Mouse (Mus musculus): ENCODE measurements around the gene Tmed5. TPM values are rescaled to one million over a fixed set of nuclear protein-coding genes. Genes with fewer than 3 reads are reported as not detected.
A peak's percentile ranks its signal among the peaks of the same experiment; 100 is the strongest.
"Not testable (repeated sequence)": the region's sequence is repeated elsewhere in the genome, so short reads cannot be mapped to it uniquely, and the experiment has no call there.

Gene Tmed5
- 72.4 and 82.3 TPM in 2 replicates for polyA plus RNA-seq (2015; fragmentation: Nextera tagmentation; extraction: Ambion mirVana)

DNA sequence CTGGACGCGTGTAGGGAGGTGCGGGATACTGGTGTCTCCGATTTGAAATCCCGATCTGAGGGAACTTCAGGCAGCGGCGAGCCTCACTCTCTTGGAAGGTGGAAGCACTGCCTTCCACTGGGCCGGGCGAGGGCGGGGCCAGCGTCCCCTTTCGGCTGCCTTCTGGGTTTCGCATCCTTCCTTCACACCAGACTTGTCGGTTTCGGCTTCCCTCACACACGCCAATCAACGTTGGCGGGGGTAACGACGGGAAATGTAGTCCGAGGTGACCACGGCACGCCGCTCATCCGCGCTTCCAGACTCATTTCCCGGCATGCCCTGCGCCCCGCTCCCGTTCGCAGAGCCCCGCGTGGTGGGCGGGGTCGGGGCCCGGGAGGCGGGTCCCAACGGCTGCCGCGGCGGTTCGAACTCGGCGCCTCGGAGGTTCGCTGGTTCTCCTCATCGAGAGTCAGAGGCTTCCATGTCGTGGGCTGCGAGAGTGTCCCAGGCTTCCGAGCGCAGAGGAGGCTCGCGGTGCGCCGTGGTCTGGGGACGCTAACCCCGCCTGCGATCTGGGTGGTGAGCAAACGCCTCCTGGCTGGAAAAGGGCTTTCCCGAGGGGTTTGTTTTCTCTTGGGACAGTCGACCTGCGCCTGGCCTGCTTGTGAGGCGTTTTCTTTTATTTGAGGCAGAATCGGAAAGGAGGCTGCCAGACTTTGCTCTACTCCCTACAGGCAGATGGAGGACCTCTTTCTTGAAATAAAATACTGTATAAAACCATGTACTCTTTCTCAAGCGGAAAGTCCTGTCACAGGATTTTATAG is at the start of gene Tmed5, which contains the start of gene Ccdc18:
Gene Tmed5 (minus strand): TSS at position 180 of the 803 bp plus-strand sequence.
Gene Ccdc18 (plus strand): TSS at position 435 of the 803 bp plus-strand sequence.
- DNase-seq (ENCODE audit: low spot score), result peak; percentile 99

DNA sequence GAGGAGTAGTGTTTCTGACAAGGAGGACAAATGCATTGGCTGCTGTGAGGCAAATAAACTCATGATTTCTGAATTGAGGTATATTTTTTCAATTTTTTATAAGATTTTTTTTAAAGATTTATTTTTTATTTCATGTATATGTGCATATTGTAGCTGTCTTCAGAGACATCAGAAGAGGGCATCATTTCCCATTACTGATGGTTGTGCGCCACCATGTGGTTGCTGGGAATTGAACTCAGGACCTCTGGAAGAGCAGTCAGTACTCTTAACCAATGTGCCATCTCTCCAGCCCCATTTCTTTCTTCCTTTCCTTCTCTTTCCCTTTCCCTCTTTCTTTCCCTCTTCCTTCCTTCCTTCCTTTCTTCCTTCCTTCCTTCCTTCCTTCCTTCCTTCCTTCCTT is 31.3 kb upstream of the Tmed5 start:
- DNase-seq (ENCODE audit: low spot score), result peak; percentile 59

DNA sequence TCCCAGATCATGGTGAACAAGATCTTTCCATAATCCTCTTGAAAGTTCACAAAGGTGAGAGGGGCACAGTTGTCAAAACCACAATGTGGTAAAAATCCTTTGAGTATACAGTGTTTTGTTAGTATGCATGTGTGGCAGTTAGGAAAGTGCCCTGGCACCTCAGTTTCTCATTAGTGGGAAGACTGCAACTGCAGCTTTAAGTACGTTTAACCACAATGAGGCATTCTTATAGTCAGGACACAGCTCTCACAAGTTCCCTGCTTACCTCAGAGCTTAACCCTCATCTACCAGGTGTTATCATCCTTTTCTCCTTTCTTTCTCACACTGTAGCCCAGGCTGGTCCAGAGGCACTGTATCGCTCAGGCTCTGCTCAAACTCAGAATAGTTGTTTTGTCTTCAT is 28.4 kb upstream of the Tmed5 start:
- peak; percentile 54 for DNase-seq (ENCODE audit: low spot score)

DNA sequence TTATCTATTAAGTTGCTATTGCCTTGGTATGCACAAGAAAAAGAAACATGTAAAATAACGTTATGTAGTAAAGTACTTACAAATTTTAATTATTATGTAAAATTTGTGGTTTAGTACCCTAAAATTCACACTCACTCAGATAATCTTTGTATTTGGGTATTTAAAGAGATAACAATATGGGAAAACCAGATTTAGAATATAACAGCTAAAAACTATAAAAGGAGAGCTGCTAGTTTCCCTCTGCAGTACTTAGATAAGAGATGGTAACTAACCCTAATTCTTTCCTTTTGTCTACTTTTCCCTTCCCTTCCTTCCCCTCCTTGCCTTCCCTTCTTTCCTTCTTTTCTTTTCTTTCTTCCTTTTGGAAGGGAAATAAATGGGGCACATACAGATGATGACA is 20.2 kb upstream of the Tmed5 start:
- DNase-seq (ENCODE audit: low spot score), result no peak

DNA sequence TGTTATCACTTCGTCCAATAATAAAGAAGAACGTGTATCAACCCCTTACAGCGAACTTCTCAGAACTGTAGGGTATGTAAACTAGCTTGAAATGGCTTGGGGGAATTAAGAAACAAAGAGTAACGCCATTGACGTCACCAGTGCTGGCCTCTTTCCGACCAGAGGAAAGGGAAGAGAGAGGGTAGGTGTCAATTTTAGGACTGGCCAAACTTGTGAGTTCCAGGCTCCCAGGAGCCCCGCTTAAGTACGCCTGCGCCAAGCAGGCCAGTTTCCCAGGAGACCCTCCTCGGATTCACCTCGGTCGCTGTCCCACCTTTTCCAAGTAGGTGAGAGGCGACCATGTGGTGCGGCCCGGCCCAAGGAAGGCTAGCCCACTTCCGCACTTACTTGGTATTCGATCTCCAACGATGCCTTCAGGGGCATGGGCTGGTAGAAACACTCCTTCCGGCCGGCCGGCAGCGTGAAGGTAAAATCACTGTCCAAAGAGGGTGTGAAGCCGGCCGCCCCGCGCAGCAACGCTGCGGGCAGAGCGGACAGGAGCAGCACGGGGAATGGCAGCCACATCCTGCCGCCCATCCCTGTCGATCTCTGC is 475 bp downstream of the Tmed5 start:
- DNase-seq (ENCODE audit: low spot score), result no peak

DNA sequence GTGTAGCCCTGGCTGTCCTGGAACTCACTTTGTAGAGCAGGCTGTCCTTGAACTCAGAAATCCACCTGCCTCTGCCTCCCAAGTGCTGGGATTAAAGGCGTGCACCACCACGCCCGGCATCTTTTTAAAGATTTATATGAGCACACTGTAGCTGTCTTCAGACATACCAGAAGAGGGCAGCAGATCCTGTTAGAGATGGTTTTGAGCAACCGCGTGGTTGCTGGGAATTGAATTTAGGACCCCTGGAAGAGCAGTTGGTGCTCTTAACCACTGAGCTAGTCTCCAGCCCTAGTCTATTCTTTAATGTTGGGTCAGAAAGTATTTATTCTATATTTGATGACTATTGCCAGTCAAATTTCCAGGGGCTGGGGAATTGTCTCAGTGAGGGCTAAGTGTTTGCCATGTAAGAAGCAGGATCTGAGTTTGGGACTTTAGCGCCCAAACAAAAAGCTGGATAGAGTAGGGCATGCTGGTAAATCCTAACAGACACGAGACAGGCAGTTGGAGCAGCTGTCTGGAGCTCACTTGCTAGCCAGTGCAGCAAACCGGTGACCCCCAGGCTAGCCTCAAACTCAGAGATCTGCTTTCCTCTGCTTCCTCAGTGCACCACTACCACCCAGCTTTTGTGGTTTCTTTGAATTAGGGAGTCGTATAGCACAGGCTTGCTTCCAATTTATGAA is 12.1 kb downstream of the Tmed5 start:
- no peak for DNase-seq (ENCODE audit: low spot score)

DNA sequence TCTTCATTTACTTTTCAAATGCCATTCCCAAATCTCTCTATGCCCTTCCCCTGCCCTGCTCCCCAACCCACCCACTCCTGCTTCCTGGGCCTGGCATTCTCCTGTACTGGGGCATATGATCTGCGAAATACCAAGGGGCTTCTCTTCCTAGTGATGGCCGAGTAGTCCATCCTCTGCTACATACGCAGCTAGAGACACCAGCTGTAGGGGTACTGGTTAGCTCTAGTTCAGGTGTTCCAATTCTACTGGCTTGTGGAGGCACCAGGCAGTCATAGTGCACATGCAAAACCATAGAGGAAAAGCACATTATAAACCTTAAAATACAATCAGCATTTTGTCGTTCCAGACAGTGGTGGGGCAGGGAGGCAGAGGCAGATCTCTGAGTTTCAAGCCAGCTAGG is 14.7 kb downstream of the Tmed5 start:
- DNase-seq (ENCODE audit: low spot score), result no peak

DNA sequence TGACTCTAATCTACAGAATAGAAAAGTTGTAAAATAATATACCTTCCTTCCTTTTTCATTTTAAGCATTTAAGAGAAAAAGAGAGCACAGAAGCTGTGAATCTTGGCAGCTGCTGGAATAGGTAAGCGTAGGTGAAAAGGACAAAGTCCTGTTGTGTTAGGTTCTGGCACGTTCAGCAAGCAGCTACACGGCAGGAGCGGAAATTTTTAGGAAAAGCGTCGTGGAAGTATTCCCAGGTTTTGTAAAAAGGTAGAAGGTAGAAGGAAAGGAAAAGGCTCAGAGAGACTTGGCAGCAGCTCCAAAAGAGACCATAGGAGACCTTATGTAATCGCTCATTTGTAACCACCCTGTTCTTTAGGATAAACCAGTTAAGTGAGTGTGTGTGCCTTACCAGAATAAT is 23.1 kb downstream of the Tmed5 start:
- DNase-seq (ENCODE audit: low spot score), result no peak

DNA sequence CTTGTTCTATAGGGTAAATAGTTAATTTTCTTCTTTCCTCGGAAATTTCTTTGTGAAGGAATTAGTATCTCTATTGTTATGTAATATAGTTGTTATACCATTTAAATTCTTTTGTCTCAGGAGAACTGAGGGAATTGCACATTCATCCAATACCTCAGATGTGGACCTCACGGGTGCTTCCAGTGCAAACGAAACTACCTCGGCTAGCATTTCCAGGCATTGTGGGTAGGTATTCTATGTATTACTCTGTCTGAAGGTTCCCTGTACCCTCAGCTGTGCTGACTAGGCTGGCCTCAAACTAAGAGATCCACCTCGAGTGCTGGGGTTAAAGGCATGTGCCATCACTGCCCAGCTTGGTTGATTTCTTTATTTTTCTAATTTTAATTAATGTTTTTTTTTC is 28.1 kb downstream of the Tmed5 start:
- no peak for DNase-seq (ENCODE audit: low spot score)

DNA sequence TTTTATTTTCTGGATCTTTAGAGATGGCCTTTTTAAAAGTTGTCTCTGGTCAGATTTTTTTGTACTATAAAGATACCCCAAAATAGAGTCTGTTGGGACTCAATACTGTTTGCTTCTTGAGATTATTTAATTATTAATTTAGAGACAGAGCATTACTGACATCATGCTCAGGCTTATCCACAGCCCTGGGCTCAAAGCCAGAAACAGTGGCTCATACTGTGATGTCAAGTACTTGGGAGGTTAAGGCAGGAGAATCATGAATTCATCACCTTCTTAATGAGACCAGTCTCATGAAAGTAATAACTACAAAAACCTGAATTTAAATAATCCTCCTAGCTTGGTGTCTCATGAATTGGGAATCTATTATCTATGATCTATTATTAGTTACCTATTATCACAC is 32.2 kb downstream of the Tmed5 start:
- DNase-seq (ENCODE audit: low spot score), result no peak

DNA sequence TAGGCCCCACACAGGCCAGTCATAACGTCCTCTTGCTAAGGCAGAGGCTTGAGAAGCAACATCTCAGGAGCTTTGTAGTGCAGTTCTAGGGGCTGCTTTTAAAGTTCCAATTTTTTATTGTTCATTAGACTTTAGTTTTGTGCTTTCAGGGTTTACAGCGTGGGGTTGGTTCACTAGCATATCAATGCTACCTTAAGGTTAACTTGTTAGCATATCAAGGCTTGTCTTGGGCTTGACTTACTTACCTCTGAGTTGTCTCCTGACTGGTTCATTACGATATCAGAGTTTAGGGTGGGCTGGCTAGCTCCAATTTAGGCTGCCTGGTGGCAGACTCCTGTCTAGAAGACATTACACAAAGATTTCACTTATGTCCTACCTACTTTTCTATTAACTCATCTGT is 34.7 kb downstream of the Tmed5 start:
- DNase-seq (ENCODE audit: low spot score), result no peak

DNA sequence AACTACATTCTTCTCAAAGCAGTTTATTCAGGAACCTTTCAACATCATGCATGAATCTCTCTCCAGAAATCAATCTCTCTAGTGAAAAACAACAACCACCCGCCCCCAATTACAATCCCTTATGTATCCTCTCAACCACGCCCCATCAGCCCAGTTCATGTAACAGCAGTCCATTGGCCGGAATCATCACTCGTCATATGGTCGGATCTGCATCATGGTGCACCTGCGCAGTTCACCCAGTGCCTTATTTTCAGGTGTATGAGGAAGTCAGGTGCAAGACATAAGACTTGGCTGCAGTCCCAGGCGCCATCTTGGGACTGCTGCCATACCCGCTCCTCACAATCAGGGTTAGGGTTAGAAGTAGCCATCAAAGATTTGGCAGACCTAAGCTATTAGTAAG is 39.7 kb downstream of the Tmed5 start:
- DNase-seq (ENCODE audit: low spot score), result not testable (repeated sequence)

DNA sequence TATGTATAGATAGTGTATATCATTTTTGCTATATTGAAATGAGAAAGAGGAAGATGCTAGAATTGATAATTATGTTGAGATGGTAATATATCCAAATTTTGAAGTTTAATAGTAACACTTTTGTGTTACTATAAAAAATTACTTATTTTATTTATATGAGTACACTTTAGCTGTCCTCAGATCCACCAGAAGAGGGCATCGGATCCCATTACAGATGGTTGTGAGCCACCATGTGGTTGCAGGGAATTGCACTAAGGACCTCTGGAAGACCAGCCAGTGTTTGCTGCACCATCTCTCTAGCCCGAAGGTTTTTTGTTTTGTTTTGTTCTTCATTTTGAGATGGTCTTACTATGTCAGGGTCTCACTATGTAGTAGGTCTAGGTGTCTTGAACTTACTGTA is 47.0 kb downstream of the Tmed5 start:
- DNase-seq (ENCODE audit: low spot score), result no peak

DNA sequence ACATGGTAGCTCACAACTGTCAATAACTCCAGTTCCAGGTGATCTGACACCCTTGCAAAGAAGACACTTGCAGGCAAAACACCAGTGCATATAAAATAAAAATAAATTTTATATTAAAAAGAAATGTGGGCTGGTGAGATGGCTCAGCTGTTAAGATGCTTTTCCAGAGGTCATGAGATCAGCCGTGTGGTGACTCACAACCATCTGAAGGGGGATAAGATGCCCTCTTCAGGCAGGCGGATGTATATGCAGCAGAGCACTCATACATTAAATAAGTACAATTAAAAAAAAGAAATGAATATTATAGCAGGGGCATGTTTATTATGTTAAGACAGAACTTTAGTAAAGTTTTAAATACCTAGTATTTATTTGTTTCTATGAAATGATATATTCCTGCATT is 50.0 kb downstream of the Tmed5 start:
- DNase-seq (ENCODE audit: low spot score), result peak; percentile 55

DNA sequence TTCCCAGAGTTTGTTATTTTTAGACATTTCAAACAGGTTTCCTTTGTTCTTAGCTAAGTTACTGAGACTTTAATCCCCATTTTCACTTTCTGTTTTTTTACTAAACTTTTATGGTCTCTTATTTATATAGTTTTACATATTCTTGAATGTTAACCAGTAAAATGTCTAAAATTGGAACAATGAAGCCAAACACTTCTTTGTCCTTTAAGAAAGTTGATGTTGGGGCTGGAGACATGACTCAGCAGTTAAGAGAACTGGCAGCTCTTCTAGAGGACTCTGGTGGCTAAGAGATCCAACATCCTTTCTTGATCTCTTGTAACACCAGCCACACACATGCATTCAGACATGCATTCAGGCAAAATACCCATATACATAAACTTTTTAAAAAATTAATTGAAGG is 52.8 kb downstream of the Tmed5 start:
- DNase-seq (ENCODE audit: low spot score), result no peak

DNA sequence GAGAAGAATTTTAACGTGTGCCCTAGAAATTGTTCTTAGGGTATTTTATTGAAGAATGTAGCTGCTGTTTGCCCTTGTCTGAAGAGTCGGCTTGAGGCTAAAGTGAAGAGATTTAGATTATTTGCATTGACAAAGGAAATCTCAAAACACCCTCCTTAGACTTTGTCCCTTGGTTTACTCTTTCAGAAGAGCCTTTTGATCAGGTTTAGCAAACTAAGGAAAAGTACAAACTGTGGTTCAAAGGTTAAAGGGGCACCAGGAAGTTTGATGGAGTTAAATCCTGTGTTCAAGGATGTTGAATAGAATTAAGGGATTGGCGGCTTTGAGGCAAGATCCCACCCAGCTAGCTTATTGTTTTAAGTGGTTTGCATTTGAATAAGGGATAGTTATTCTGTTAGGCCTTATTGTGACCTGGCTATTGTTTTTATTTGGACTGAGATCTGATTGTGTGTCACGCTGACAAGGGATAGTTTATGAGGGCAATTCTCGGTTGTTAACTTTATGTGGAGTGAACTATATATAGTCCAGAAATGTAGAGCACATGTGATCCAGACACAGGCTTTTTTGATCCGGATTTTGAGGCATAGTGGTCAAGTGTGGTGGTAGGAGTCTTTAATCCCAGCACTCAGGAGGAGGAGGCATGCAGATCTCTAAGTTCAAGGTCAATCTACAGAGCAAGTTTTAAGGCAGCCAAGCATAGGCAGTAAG is 55.4 kb downstream of the Tmed5 start:
- no peak for DNase-seq (ENCODE audit: low spot score)

DNA sequence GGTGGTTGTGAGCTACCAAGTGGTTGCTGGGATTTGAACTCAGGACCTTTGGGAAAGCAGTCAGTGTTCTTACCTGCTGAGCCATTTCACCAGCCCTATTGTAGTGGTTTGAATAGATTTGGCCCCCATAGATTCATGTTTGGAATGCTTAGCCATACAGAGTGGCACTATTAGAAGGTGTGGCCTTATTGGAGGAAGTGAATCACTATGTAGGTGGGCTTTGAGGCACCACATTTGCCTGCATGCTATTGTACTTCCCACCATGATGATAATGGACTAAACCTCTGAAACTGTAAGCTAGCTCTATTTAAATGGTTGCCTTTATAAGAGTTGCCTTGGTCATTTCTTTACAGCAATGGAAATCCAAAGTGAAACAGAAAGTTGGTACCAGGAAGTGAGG is 56.2 kb downstream of the Tmed5 start:
- no peak for DNase-seq (ENCODE audit: low spot score)

DNA sequence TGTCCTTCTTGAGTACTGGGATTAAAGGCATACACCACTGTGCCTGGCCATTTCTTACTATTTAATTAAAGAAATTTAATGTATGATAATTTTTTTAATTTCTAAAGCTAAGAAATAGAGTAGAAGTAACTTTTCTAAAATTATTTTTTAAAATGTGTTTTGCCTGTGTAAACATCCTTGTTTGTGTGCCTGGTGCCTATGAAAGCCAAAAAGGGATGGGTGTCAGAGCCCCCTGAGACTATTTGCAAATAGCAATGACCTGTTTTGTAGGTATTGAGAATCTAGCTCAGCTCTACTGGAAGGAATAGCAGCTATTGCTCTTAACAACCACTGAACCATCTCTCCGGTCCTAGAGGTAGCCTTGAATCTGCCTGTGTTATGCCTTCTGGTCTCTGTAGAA is 60.1 kb downstream of the Tmed5 start:
- DNase-seq (ENCODE audit: low spot score), result no peak

DNA sequence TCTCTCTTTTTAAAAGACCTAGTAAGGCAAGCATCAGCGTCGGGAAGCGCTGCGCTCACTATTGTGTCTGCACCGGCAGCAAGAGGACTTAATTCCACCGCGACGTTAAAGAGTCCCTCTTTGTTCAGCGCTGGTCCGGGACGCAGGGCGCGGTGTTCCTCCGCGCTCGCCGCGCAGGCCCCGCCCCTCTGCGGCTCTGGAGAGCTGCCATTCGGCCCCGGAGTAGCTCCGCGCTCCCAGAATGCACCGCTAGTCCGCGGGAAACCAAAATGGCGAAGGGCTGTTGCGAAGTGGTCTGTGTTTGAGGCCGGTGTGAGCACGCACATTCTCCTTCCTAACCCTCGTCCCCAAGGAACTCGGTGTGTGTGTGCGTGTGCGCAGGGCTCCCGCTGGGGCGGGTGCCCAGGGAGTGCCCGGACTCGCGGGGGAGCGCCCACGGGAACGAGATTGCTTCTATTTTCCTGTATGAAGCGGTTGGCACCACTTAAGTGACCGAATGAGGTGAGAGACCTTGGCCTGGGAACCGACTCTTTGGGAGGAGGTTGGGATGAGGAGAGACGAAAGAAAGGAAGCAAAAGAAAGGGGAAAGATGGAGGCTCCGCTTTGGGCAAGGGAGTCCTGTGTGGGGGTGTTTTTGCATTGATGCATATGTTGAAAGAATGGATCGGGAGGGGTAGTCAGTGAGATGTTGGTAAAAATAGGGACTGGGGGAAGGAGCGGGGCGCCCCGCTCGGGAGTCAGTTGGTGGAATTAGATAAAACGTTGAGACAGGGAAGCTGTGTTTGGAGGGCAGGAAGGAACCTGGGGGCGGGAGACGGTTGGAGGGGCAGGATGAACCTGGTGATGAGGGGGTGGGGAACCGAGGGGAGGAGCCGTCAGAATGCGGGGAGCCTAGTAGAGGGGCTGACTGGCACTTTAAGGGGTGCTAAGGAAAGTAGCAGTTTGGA is 66.7 kb downstream of the Tmed5 start, which contains the start of gene Mtf2:
Gene Mtf2 (plus strand): TSS at position 210 of the 947 bp plus-strand sequence.
- peak; percentile 98 for DNase-seq (ENCODE audit: low spot score)

DNA sequence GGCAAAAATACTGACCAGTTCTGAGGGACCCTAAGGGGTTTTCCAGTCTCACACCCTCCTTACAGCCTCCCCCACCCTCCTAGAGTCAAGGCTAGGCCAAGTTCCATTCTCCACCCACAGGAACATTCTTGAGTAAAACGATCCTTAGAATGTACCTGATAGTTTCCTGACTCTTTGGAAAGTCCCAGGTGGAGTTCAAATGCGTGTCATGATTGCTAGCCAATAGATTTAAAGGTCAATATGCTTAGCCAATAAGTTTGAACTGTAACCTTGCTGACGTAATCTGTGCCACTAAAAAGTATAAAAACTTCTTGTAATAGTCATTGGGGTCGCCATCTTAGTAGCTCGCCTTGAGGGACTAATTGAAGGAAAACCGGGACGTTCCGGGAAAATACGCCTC is 72.0 kb downstream of the Tmed5 start:
- DNase-seq (ENCODE audit: low spot score), result no peak

Data from thymus, postnatal 0 days (tissue).